Mouse (Mus musculus): ENCODE data around the gene Lpcat2b.
"Not testable (repeated sequence)": the region's sequence is repeated elsewhere in the genome, so short reads cannot be mapped to it uniquely, and the experiment has no call there.

Gene Lpcat2b

DNA sequence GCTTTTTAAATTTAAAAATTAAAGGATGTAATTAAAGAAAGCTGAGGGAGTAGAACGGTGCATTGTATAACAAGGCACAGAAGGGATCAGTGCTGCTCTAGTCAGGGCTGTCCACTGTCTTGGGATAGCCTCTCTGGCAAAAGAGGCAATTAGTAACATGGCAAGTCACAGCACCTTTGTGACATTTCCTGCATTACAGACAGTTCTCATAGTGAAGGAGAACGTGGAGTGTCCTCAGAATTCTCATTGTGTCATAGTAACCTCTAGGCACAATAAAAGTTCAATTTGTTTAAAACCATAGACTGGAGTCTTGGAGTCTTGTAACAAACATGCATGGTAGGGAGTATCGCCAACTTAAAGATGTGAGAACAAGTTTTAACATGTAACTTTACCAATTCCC, at the start of gene Lpcat2b:
Lpcat2b (plus strand) TSS at position 301 of the 400 bp plus-strand sequence.
- DNase-seq = no peak

GRCm38 (mm10) chr5:107386448-107386847, 44.9 kb upstream of the Lpcat2b start:
- not testable (repeated sequence) for DNase-seq

DNA sequence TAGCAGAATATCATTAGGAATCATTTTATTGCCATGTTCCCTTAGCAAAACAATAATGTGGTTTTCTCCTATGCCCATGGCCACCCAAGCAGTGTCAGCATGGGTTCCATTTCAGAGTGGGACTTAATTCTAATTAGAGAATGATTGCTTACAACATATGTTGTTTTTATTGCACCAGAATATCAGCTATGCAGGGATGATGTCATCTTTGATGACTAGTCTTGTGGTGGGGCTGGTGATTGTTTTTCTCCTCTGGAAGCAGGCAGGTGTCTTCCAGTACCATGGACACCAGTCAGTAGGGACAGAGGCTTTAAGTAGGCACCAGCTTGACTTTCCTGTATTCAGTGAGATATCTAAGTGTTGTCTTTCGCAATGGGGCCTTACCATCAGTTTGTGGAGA, 43.6 kb upstream of the Lpcat2b start:
- DNase-seq = no peak

DNA sequence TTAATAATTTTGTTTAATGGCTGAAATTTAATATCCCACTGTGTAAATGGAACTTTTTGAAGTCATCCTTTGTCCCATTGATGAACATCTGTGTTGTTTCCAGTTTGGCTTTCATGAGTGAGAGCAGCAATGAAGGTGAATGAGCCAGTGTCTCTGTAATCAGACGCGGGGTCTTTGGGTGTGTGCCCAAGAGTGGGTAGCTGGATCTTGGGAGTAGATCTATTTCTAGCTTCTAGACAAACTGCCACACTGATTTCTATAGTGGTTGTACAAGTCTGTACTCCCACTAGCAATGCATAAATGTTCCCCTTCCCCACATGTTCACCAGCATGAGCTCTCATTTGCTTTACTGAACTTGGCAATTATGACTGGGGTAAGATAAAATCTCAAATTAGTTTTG, 42.0 kb upstream of the Lpcat2b start:
- no peak for DNase-seq

GRCm38 (mm10) chr5:107394437-107394836, 36.9 kb upstream of the Lpcat2b start:
- no peak for DNase-seq

DNA sequence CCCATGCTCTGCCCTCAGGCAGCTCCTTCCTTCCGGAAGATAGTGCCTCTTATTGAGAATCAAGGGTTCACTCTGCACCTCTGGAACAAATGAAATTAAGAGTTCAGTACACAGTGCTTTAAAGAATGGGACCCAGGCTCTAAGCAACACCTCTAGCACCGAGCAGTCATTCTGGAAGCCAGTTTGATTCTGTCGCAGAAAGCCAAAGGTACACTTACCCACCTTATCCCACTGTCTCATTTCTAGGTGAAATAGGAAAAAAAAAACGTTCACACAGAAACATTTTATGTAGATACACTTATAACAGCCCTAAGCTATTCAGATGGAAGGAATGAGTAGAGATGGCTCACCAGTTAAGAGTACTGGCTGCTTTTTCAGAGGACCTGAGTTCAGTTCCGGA, 28.9 kb upstream of the Lpcat2b start, which contains the start of gene Ephx4:
Ephx4 (plus strand) TSS at position 301 of the 400 bp plus-strand sequence.
- peak; percentile 30 for DNase-seq

DNA sequence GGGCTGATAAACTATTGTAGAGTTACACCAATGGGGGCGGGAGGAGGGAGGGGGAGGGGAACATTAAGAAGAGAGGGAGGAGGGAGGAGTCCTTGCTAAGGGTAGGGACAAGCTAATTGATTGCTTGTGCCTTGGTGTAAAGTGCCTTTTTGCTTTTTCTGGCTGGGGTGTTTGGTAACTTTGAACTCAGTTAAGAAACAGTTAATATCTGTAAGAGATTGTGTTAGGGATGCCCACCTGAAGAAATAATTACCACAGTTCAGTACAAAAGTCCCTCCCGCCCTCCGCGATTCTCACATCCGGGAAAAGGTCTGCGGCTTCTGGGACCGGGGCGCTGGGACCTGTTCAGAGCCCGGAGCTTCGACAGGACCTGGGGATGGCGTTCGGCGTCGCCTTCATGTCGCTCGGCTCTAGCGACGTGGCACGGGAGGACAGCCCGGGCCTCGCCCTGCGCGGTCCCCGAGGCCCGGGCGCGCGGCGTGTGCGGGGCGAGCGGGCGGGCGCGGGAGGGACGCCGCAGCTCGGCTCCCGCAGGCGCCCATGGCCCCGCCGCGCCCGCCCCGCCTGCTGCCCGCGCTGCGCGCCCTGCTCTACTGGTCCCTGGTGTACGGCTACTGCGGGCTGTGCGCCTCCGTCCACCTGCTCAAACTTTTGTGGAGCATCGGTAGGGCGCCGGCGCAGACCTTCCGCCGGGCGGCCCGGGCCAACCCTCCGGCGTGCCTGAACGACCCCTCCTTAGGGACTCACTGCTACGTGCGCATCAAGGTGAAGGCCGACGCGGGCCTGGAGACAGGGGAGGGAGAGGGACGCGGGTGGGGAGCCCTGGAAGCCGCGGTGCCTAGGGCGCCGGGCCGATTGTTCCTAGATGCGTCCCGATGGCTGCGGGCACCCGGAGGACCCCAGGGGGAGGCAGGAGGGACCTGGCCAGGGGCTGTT, 28.1 kb upstream of the Lpcat2b start:
- peak; percentile 53 for DNase-seq

GRCm38 (mm10) chr5:107403947-107404684, 27.2 kb upstream of the Lpcat2b start:
- DNase-seq = no peak

DNA sequence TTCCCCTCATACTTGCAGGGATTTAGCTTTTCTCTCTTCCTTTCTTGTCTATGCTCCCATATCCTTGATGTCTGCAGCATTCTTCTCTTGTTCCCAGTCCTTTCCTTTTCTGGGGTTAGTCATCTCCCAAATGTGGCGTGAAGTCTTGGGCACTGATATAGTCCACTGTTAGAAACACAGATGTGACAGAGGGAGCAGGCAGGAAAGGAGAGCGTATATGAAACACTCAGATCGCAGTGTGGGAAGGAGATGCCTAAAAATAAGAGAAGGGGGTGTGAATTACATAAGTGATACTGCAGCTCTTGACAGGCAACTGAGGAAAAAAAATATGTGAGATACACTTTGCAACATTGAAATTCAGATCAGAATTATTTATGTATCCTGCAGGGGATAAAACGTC, 26.0 kb upstream of the Lpcat2b start:
- no peak for DNase-seq

DNA sequence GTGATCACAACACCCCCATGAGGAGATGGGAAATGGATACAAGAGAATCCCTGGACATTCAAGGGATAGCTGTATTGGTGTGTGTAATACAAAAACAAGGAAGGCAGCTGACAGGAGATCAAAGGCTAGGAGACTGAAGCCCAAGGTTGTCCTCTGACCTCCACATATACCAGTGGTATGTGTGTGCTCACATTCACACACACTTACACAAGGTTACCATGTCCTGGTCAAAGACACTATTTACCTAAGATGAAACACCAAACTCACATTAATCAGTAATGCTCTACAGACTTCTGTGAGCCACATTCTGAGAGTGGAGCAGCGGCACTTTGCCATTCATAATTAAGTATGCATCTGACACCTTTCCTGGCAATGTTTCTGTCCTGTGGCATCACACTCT, 21.0 kb upstream of the Lpcat2b start:
- DNase-seq = no peak

DNA sequence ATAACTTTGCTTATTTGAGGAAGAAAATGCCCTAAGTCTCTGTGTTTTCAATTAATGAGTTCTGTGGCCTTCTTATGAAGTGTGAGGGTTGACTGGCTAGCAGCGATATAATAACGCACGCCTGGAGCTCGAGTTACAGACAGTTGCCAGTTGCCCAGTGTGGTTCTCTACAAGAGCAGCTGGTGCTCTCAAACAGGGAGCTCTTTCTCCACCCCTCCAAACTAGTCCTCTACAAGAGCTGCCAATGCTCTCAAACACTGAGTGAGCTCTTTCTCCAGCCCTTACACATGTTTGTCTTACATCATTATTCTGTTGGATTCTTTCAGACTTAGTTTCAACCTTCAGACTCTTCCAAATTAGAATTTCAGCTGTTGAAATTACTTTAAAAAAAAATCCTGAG, 20.0 kb upstream of the Lpcat2b start:
- no peak for DNase-seq

- DNase-seq = no peak
Observed at GRCm38 (mm10) chr5:107412285-107412684, 19.1 kb upstream of the Lpcat2b start.

DNA sequence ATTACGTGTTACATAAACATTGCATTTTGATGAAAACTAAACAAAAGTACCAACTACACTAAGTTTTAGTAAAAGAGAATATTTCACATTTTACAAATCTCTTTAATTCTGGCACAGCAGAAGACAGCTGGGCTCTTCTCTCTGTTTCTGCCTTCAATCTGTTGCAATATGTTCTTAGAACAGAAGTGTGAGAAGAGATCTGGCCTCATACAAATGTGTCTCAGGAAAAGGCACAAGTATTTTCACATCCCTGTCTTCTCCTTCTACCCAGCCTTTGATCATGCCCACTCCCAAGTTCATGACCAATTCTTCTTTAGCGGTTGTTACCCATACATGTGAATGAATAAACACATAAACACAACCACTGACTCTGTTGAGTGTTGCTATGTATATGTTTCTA, 16.3 kb upstream of the Lpcat2b start:
- no peak for DNase-seq

GRCm38 (mm10) chr5:107421676-107422075, 9.7 kb upstream of the Lpcat2b start:
- DNase-seq = no peak

DNA sequence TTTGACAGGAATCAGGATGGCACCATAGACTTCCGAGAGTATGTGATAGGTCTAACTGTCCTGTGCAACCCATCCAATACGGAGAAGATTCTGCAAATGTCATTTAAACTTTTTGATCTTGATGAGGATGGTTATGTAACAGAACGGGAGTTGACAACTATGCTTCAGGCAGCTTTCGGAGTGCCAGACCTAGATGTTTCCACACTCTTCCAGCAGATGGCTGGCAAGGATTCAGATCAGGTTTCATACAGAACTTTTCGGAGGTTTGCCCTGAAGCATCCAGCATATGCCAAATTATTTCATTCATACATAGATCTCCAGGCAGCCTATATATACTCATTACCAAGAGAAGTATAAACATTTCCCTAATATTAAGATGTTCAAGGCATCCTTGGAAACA, 2.7 kb downstream of the Lpcat2b start:
- DNase-seq = no peak

GRCm38 (mm10) chr5:107436185-107436584, 4.8 kb downstream of the Lpcat2b start:
- no peak for DNase-seq

GRCm38 (mm10) chr5:107436587-107437209, 5.3 kb downstream of the Lpcat2b start:
- no peak for DNase-seq

DNA sequence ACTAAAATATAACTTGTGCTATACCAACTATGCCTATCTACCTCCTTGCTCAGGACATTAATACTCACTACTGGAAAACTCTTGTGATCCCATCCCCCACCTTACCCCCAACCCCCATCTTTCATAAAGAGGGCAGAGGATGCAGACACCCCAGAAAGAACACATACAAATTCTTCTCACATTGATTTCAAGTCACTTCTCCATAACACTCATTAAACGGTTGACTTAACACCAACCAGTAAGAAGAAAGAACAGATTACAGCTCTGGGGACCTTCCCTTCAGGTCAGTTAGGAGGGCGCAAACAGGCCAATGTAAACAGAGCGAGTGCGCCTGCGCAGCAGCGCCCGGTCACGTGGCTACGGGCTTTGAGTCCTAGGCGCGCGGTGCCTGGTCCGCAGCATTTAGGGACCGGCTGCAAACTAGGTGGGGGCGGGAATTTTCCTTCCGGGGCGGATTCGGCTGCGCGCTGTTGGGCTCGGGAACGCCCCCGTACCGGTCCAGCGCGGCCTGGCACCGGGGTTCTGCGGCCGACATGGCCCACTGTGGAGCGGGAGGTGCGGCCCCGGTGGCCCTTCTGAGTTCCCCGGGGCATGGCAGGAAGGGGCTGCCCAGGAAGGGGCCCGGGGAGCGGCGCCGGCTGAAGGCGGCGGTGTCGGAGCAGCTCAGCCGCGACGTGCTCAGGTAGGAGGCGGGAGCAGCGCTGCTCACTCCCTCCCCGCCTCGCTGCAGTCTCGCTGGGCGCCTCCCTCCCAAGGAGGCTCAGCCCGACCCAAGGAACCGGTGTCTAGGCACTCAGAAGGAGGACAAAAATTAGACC, 6.3 kb downstream of the Lpcat2b start, which contains the start of gene Btbd8:
Btbd8 (plus strand) TSS at position 534 of the 818 bp plus-strand sequence.
- DNase-seq = peak; percentile 92

GRCm38 (mm10) chr5:107438353-107438752, 7.0 kb downstream of the Lpcat2b start:
- no peak for DNase-seq

GRCm38 (mm10) chr5:107441881-107442280, 10.5 kb downstream of the Lpcat2b start:
- no peak for DNase-seq

DNA sequence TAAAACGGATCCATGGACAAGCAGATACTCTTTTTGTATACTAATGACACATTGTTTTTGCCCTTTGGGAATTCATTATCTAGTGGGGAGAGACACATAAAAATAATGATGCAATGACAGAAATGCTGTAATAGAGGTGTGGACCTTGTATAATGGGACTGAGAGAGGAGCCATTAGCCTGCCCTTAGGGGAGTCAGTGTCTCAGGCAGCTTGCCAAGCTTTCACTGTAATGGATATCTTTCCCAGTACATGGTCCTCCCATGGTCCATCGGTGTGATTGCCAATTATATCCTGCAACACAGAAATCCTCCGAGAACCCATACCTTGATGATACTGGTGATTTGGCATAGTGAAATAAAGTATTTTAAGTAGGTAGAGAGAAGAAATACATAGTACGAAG, 12.9 kb downstream of the Lpcat2b start:
- no peak for DNase-seq

GRCm38 (mm10) chr5:107447977-107448376, 16.6 kb downstream of the Lpcat2b start:
- DNase-seq = no peak

All from thymus, postnatal 14 days (tissue).